9 mouse cellular contexts compared by ENCODE assay signal in the genomic region with DNA sequence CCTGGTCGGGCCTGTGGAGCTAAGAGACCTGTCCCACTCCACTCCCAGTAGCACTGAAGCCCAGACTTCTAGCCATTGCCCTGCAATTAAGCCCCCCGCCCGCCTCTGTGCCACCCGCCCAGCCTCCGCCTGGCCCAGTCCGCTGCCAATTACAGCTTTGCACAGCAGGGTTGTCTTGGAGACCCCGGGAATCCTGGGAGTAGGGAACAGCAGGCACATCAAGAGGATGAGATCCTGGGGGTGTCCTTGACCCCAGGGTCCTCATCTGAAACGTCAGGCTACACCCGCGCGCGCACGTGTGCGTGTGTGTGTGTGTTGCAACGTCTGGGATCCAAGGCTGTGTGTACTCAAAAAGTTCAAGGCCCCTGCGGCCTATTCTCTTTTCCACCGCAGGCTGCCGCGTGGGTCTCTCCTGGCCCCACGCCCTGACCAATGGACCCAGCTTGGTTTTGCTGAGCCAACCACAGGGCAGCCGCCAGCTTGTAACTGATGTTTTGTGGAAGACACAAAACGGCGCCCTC. TPM values are rescaled to one million over a fixed set of nuclear protein-coding genes. Genes with fewer than 3 reads are reported as not detected.
A peak's percentile ranks its signal among the peaks of the same experiment; 100 is the strongest.
DNase-seq lines count a peak whose midpoint lies in the region; ATAC-seq and TF ChIP-seq lines count a peak whose summit lies in the region.
"Had no signal": no experiment of that assay in that cellular context is flagged by ENCODE, and none has a peak within 500 bp of the region (broad histone marks: within the 10 kb centered on the region; RNA-seq: fewer than 3 reads in every experiment).

No protein-coding gene starts in this region.

- peak overlapping the region; percentile 54 for H3K4me2 ChIP-seq in embryonic facial prominence, embryonic 12.5 days (replicated peaks)
- H3K4me2 ChIP-seq in intestine, embryonic 15.5 days (replicated peaks): peak overlapping the region; percentile 52; the same call in 1 of the 2 replicates
- peak overlapping the region; percentile 69 for H3K4me2 ChIP-seq in neural tube, embryonic 15.5 days
- H3K4me2 ChIP-seq: liver, embryonic 15.5 days had no signal

- intact Hi-C loops in left cerebral cortex, adult 2 months (cut with DNase I): loop anchor here (1.0 kb wide), 2 partner anchors 19 to 44 kb away; no protein-coding TSS in a partner anchor

- no peaks in the 10 kb centered on the region for H3K9me3 ChIP-seq in embryonic facial prominence, embryonic 12.5 days
- no peaks in the 10 kb centered on the region for H3K9me3 ChIP-seq in intestine, embryonic 15.5 days
- no peaks in the 10 kb centered on the region for H3K9me3 ChIP-seq in neural tube, embryonic 15.5 days (replicated peaks)
- H3K9me3 ChIP-seq: liver, embryonic 15.5 days had no signal

- peaks cover 38% of the 10 kb centered on the region for H3K4me1 ChIP-seq in embryonic facial prominence, embryonic 12.5 days
- peaks cover 32% of the 10 kb centered on the region for H3K4me1 ChIP-seq in intestine, embryonic 15.5 days (replicated peaks)
- peaks cover 50% of the 10 kb centered on the region for H3K4me1 ChIP-seq in neural tube, embryonic 15.5 days

- 4% methylated on average over 23 of the region's 23 CpGs for WGBS in embryonic facial prominence, embryonic 12.5 days
- 8% methylated on average over 23 of the region's 23 CpGs for WGBS in intestine, embryonic 15.5 days
- 2% methylated on average over 23 of the region's 23 CpGs for WGBS in neural tube, embryonic 15.5 days

- H3K27me3 ChIP-seq in embryonic facial prominence, embryonic 12.5 days: peaks cover 67% of the 10 kb centered on the region
- peaks cover 76% of the 10 kb centered on the region for H3K27me3 ChIP-seq in intestine, embryonic 15.5 days (replicated peaks)
- peaks cover 40% of the 10 kb centered on the region for H3K27me3 ChIP-seq in neural tube, embryonic 15.5 days (replicated peaks)

- TF ChIP-seq CTCF in left cerebral cortex, adult 2 months (IDR thresholded peaks at IDR 0.05): no peak

- H3K36me3 ChIP-seq in embryonic facial prominence, embryonic 12.5 days: no peaks in the 10 kb centered on the region
- no peaks in the 10 kb centered on the region for H3K36me3 ChIP-seq in intestine, embryonic 15.5 days
- H3K36me3 ChIP-seq in neural tube, embryonic 15.5 days: no peaks in the 10 kb centered on the region
- H3K36me3 ChIP-seq: liver, embryonic 15.5 days had no signal

- H3K4me3 ChIP-seq in left cerebral cortex, adult 2 months: no peak overlapping the region
- peak overlapping the region; percentile 22; the same call in 1 of the 2 replicates for H3K4me3 ChIP-seq in embryonic facial prominence, embryonic 12.5 days
- H3K4me3 ChIP-seq in intestine, embryonic 15.5 days (replicated peaks): no peak overlapping the region; the same call in 1 of the 2 replicates
- peak overlapping the region; percentile 36 for H3K4me3 ChIP-seq in neural tube, embryonic 15.5 days (replicated peaks)
- H3K4me3 ChIP-seq: liver, embryonic 15.5 days had no signal

- H3K9ac ChIP-seq in embryonic facial prominence, embryonic 12.5 days: no peak overlapping the region; the same call in 1 of the 2 replicates
- no peak overlapping the region for H3K9ac ChIP-seq in intestine, embryonic 15.5 days
- peak overlapping the region; percentile 38; the same call in 1 of the 2 replicates for H3K9ac ChIP-seq in neural tube, embryonic 15.5 days (replicated peaks)
- H3K9ac ChIP-seq: liver, embryonic 15.5 days had no signal

- H3K27ac ChIP-seq in left cerebral cortex, adult 2 months: peak overlapping the region; percentile 92
- H3K27ac ChIP-seq in embryonic facial prominence, embryonic 12.5 days: no peak overlapping the region; the same call in 1 of the 2 replicates
- H3K27ac ChIP-seq in intestine, embryonic 15.5 days: no peak overlapping the region
- peak overlapping the region; percentile 60; the same call in 1 of the 2 replicates for H3K27ac ChIP-seq in neural tube, embryonic 15.5 days (replicated peaks)
- H3K27ac ChIP-seq: liver, embryonic 15.5 days had no signal

- peak in 1 of 2 experiments; percentile 29 for DNase-seq in left cerebral cortex, adult 2 months (ENCODE audit: extremely low spot score in 1 of 2, low spot score in 2 of 2)
- DNase-seq in left cerebral cortex, adult 8-10 months (ENCODE audit: low spot score in 2 of 2): no peak
- no peak for DNase-seq in embryo, embryonic 10.5 days (ENCODE audit: low spot score)
- no peak for DNase-seq in frontal cortex, postnatal 14 days (ENCODE audit: low spot score in 2 of 2)
- DNase-seq in embryo, embryonic 10 days (ENCODE audit: low spot score): no peak

- 0 out of 2 replicates have a peak, but pooled peaks have one; percentile 18 for ATAC-seq in embryonic facial prominence, embryonic 12.5 days (ENCODE audit: insufficient number of reproducible peaks, insufficient read depth, low FRiP score, low TSS enrichment)
- ATAC-seq in intestine, embryonic 15.5 days: peak; percentile 16; the same call in 1 of the 2 replicates
- ATAC-seq in neural tube, embryonic 15.5 days (ENCODE audit: low FRiP score): peak; percentile 14

RNA-seq across cellular contexts. Expression of gene Wnt10a, which starts 16.3 kb away (rescaled TPM):
- 10 to 100 TPM; 15.0 to 18.2 TPM for total RNA-seq in left cerebral cortex, adult 2 months (2021)
- 10 to 100 TPM; 11.0 to 11.8 (median 11.2) TPM for total RNA-seq in left cerebral cortex, adult 8-10 months (2022)
- polyA plus RNA-seq in embryonic facial prominence, embryonic 12.5 days (2016; fragmentation: Nextera tagmentation; extraction: Ambion mirVana): 3.1 and 3.5 TPM in 2 replicates
- polyA plus RNA-seq in intestine, embryonic 15.5 days (2015; fragmentation: Nextera tagmentation; extraction: Ambion mirVana): 0.15 and 0.16 TPM in 2 replicates
- polyA plus RNA-seq in neural tube, embryonic 15.5 days (2015; fragmentation: Nextera tagmentation; extraction: Ambion mirVana): 0.09 and 0.20 TPM in 2 replicates
- polyA plus RNA-seq: liver, embryonic 15.5 days had no signal

RNA-seq across cellular contexts. Expression of gene Wnt6, which starts 35.9 kb away (rescaled TPM):
- total RNA-seq in left cerebral cortex, adult 2 months (2021): 1 to 10 TPM; 2.1 to 4.7 TPM
- total RNA-seq in left cerebral cortex, adult 8-10 months (2022): 1 to 10 TPM; 2.4 to 3.7 (median 2.5) TPM
- polyA plus RNA-seq in embryonic facial prominence, embryonic 12.5 days (2016; fragmentation: Nextera tagmentation; extraction: Ambion mirVana): 30.1 and 30.8 TPM in 2 replicates
- 0.18 and 0.58 TPM in 2 replicates for polyA plus RNA-seq in intestine, embryonic 15.5 days (2015; fragmentation: Nextera tagmentation; extraction: Ambion mirVana)
- polyA plus RNA-seq in neural tube, embryonic 15.5 days (2015; fragmentation: Nextera tagmentation; extraction: Ambion mirVana): 5.7 and 6.4 TPM in 2 replicates

RNA-seq across cellular contexts. Expression of gene Cdk5r2, which starts 47.1 kb away (rescaled TPM):
- 100 to 1,000 TPM; 365 to 389 TPM for total RNA-seq in left cerebral cortex, adult 2 months (2021)
- 100 to 1,000 TPM; 264 to 303 (median 291) TPM for total RNA-seq in left cerebral cortex, adult 8-10 months (2022)
- 0.31 and 0.47 TPM in 2 replicates for polyA plus RNA-seq in embryonic facial prominence, embryonic 12.5 days (2016; fragmentation: Nextera tagmentation; extraction: Ambion mirVana)
- polyA plus RNA-seq in intestine, embryonic 15.5 days (2015; fragmentation: Nextera tagmentation; extraction: Ambion mirVana): 0.13 and 0.16 TPM in 2 replicates
- polyA plus RNA-seq in neural tube, embryonic 15.5 days (2015; fragmentation: Nextera tagmentation; extraction: Ambion mirVana): 10.0 and 11.6 TPM in 2 replicates
- polyA plus RNA-seq: liver, embryonic 15.5 days had no signal

RNA-seq across cellular contexts. Expression of gene Prkag3, which starts 58.6 kb away (rescaled TPM):
- not detected for total RNA-seq in left cerebral cortex, adult 2 months (2021)
- under 1 TPM; 0.13 to 0.64 (median 0.48) TPM for total RNA-seq in left cerebral cortex, adult 8-10 months (2022)
- polyA plus RNA-seq in embryonic facial prominence, embryonic 12.5 days (2016; fragmentation: Nextera tagmentation; extraction: Ambion mirVana): 0.47 and 0.56 TPM in 2 replicates
- polyA plus RNA-seq in intestine, embryonic 15.5 days (2015; fragmentation: Nextera tagmentation; extraction: Ambion mirVana): 0.16 and 0.19 TPM in 2 replicates
- 0.17 and 0.40 TPM in 2 replicates for polyA plus RNA-seq in neural tube, embryonic 15.5 days (2015; fragmentation: Nextera tagmentation; extraction: Ambion mirVana)

Comparison
In these comparisons a context has a peak if more than half of its experiments do, and no peak if none do; other contexts are left out.
1. H3K27ac ChIP-seq: peak in left cerebral cortex, adult 2 months (single experiment) and neural tube, embryonic 15.5 days (single experiment); none in embryonic facial prominence, embryonic 12.5 days (single experiment) and intestine, embryonic 15.5 days (single experiment).
2. H3K4me3 ChIP-seq: peak in embryonic facial prominence, embryonic 12.5 days (single experiment) and neural tube, embryonic 15.5 days (single experiment); none in left cerebral cortex, adult 2 months (single experiment) and intestine, embryonic 15.5 days (single experiment).
3. Peak in every context shown above with its lines, with median percentiles within 50 percentile points of each other: ATAC-seq and H3K4me2 ChIP-seq.